Mouse (Mus musculus) neutrophil, adult 5-6 weeks (primary cell): ENCODE results near the gene Ppp1r3c. TPM values are rescaled to one million over a fixed set of nuclear protein-coding genes. Genes with fewer than 3 reads are reported as not detected.

Source experiments
- ATAC-seq: fragments of 151-379, 151-347 bp; 2 replicates; pipeline ENCODE4 v1.8.0; 2017; ENCODE audit warnings: mild to moderate bottlenecking, moderate TSS enrichment; ENCODE audit not compliant: insufficient number of reproducible peaks, poor library complexity, low FRiP score, severe bottlenecking; ENCODE audit errors: extremely low read depth
- total RNA-seq: library from RNA; stranded (forward); fragments of 200-1000 nt; gene quantifications from 2 replicates; pipeline ENCODE4 v1.2.3, GENCODE M21; 2017

The Ppp1r3c gene
- total RNA-seq, 1 experiment from 2014 or later: not detected

DNA sequence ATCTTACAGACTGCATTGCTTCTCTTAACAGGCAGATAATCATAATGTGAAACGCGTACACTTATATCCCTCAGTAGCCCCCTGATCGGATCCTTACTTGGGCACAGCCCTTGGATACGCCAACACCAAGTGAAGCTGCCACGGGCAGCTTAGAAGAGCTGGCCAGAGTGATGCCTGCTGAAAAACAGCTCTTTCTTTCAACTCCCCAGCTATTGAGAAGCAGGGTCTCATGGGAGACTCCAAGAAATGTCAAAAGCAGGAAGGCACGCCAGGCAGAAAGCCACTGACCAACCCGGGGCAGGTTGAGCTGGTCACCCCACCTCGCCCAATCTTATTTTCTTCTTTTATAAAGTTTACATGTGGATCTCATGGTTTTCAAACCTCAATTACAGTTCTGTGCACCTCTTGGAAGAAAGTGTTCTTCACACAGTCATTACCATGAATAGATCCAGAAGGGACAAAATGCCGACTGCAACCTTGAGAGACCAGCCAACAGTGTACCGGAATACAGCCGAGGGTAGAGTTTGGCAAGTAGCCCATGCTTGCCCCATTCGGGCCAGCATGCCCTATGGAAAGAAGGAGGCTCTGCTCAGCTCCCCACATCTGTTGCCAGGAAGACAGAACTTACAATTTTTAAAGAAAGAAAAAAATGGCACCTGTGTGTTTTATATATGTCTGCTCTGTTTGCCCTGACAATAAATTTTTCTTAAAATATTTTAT, 7.6 kb downstream of the Ppp1r3c start:
- ATAC-seq: no peak

DNA sequence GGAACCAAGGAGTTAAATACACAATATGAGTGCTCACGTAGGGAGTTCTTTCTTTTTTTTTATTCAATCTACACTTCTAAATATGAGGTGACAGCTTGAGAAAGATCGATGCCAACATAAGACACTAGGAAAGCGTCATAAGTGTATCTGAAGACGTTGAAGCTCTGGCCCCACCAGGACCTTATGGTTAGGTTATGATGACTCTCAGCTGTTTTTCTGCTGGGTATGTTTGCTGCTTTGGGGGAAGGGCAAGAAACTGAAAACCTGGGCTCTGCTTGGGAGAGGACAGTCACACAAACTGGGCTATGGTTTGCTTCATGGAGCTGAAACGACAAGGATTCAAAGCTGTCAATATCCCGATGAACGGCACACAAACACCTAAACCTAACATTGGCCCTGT, 11.5 kb downstream of the Ppp1r3c start:
- no peak for ATAC-seq

DNA sequence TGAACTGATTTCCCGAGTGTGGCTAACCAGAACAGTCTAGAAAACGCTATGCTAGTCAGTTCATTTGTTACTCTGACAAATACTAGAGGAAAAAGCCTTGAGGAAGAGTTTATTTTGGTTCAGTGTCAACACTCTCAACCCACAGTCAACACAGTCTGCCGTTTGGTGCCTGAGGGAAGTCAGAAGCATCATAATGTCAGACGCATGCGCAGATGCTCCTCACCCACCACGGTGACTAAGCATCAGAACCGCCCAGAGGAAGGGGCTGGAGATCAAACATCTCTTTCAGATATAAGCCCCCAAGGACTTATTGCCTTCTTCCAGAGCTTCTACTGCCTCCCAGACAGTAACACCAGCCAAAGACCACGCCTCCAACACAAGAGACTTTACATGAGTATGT, 15.3 kb downstream of the Ppp1r3c start:
- no peak for ATAC-seq

DNA sequence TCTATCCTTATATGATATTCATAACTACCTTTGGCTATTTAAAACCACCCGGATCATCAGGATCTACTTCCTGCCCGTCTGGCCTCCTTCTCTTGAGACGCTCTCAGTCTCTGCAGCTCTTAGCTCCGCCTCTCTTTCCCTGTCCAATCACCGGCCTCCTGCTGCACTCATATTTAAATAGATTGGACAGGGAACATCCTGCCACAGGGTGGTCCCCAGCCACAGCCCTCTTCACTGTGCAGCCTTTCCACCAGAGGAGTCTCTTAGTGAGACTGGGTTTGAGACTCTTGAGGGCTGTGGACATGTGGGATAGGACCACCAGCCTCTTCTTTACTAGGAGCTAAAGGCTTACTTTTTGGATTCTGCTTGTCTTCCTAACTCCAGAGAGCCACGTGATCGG, 20.2 kb downstream of the Ppp1r3c start:
- no peak for ATAC-seq

DNA sequence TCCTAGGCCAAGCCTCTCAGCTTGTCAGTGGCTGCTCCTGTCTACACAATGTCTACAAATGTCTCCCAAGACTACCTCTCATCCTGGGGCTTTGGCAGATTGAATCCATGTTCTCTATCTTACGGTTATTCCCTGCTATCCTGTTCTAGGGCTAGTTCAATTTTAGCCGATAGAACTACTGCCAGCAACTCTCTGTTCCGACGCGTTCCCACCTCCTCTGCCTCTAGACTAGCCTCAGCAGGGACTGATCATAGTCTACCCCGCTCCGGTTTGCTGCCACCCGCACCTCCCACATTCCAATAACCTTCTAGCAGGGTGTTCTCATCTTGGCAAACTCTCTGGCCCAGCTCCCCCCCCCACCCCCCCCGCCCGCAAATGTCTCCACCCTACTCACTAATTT, 20.9 kb downstream of the Ppp1r3c start:
- ATAC-seq: no peak

DNA sequence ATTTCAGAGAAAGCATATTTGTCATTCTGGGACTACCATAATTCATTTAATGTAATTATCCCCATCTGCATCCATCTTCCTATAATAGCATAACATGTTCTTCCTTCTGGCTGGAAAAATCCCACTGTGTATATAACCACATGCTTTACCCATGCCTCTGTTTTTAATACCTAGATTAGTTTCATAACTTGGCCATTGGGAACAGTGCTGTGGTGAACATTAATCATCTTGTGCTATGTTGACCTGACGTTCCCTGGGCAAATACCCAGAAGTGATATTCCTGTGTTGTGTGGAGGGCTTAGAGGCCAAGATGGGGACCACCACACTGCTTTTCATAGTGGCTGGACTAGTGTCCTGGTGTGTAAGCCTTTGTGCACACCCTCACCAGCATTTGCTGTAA, 22.0 kb downstream of the Ppp1r3c start:
- no peak for ATAC-seq

DNA sequence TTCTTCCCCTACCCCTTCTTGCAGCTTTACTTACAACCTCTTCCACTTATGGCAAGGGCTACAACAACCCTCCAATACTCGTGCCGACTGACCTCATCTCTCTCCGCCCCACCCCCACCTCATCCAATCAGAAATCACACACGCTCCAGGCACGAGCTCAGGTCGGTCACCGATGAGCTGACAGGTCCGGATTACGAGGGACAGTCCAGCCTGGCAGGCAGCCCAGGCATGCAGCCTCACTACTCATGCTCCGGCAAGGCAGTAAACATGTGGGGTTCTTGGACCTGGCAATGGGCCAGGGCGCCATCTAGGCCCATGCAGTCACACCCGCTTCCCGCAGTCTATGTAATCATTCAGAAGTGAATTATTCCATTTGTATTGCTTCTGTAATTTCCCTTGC, 23.4 kb downstream of the Ppp1r3c start:
- no peak for ATAC-seq

DNA sequence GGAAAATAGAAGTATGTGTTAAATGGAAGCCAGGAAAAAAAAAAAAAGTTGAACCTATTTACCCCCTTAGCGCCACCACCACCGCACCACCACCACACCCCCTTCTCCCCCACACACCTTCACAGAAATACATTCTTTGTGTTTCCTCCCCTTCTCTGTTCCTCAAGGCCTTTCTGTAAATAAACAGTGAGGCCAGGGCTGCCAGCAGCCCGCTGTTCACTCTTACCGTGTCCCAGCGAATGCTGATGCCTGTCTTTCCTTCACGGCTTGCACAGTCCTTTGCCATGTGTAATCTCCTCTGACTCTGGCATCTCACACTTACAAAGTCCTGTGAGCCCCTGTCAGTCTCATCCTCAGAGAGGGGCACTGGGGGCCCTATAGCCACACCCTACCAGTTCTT, 30.3 kb downstream of the Ppp1r3c start:
- no peak for ATAC-seq

DNA sequence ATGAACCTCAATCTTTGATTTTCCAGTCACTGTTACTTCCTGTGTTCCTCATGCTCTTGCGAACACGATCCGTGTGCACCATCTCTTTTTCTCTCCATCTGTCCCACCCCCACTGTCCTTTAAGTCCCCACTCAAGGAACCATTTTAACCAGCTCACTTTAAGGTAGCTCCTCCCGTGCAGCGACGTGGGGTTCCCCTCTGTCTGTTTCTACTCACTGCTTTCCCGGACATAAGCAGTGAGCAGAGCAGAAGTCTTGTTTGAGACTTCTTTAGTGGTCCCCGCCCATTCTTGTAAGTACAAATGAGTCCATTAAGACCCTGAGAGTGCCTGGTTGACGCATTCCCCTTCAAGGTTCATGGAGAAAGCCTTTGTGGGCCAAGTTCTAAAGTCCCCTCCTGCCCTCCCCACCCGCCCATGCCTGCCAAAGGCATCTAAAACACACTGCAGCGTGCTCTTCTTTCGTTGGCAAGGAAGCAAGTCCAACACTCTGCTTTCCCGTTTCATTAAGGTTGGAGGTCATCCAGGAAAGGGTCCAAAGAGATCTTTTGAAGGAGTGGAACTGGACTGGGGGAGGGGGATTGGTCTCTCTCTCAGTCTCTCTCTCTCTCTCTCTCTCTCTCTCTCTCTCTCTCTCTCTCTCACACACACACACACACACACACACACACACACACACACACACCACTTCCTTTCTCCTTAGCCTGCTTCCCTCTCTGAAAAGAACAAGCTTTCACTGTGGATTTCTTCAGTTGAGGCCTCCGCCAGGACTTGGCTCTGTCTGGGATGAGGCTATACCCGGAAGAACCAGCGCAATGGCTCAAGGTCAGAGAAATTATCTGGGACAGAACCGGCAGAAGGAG, 30.9 kb downstream of the Ppp1r3c start:
- ATAC-seq: no peak

DNA sequence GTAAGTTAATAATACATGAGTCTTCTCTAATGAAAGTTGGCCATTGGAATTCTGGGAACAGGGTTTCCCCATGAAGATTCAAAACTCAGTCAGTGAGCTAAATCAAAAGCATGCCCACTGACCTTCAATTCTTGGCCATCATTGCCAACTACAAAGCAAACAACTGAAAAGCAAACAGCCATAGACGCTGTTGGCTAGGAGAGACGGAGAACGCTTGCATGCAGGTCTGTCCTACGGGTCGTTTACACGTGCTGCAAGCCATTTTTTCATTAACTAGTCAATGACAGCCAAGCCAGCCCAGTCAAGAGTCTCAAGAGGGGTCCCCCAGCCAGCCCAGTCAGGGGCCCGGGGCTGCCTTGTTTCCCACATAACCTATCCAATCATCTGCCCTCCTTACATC, 31.7 kb downstream of the Ppp1r3c start:
- ATAC-seq: no peak

DNA sequence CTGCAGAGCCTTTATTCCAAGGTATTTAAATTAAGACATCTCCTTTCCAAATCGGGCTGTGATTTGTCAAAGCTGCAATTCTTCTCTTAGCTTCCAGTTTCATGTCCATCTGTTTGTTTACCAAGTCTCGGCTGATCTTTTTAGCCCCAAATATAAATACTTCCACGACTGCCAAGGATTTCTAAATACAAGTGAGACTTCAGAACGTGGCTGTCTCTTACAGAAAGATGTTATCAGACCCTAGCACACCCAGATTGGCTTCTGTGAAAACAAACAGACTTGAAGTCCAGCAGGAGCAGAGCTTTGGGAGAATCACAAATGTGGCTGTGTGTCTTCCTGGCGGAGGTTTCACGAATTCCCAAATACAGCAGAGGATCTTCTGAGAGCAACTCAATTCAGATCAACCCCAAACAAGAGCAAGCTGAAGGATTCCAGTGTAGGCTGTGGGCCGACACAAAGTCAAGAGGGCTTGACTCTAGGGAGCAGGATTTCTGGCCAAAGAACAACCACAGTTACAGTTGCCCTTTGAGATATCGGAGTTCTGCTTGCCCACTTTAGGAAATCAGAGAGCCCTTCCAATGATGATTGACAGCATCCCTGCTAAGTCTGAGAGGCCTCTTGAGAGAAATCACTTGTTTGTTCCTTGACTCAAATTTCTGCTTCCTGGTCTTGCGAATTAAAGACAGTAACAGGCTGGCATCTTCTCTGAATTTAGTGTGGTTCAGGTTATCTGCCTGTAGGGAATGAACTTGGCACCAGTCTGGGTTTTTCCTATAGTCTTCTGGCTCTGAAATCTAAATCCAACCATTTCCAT, 34.4 kb downstream of the Ppp1r3c start:
- no peak for ATAC-seq

DNA sequence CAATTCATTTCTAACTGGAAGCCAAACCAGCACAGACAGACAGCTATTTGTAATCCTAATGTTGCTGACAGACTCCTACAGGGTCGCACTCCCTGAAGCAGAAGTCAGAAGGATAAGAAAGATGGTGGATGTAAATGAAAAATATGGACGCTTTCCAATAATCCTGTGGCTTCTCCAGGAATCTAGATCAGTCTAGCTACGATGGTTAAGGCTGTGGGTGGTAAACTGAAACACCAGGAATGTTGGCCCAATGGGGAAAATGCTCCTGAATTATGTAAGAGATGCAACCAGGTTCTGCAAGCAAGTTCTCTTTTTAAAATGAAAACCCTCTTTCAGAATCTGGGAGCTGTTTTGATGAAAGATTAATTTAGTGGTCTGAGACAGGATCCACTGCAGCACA, 35.1 kb downstream of the Ppp1r3c start:
- ATAC-seq: no peak

DNA sequence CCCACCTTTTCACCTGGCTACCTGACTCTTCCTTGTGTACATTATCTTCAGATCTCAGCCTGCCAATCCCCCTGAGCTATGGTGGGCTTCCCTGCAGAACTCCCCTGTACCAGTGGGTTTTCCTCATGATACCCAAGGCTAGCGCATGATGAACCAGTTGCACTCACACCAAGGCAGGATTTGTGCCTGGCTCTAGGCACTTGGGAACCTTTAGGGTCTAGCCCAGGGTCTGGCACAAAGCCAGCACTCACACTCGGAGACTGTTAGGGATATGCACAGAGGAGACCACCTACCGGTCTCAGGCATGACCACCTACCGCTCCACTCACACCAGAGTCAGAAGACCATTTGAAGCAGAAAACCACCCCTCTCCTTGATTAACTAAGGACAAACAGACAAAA, 35.5 kb downstream of the Ppp1r3c start:
- ATAC-seq: no peak

DNA sequence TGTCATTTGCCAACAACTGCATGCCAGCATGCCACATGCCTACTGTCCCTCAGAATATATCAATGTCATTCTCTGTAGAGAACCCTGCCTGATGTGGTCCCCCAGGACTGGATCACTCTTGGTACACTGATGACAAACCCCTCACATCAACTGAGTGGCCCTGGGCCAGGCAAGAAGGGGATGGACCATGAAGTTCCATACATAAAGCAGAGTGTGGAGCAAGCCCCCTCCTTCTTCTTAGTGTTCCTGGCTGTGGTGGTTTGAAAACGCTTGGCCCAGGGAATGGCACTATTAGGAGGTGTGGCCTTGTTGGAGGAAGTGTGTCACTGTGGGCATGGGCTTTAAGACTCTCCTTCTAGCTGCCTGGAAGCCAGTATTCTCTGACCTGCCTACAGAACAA, 37.3 kb downstream of the Ppp1r3c start:
- ATAC-seq: no peak

DNA sequence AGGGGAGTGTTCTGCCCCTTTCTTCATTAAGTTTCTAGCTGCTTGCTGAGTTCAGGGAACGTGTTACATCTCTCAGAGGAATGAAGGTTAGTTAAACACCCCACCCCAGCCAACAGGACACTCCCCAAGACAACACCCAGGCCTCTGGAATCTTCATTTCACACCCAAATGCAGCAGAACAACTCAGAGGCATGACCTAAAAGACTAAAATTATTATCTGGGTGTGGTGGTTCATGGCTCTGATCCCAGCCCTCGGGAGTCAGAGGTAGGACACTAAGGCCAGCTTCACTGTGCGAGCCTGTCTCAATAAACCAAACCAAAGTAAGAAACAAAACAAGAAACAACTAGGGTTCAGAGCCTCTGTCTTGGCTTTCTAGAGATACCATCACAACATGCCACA, 38.3 kb downstream of the Ppp1r3c start:
- no peak for ATAC-seq

DNA sequence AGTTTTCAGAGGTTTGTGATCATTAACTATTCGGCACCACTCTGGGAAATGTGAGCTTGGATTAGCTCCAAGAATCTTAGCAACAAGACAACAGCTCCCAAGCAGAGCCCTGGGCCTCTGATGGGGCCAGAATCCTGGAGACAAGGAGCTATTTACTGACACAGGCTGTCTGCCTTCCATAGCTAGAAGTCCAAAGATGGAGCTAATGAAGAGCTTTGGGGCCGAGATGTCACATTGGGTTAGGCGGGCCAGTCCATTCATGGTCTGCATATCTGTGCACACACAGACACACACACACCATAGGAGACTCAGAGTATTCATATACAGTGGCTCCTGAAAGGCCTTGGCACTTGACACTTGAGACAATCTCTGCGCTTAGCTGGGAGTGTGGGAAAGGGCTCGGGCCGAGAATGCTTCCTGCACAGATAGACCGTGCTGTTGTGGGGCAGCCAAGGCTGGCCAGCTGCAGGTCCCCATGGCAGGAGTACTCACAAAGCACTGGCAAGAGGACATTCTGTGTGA, 39.8 kb downstream of the Ppp1r3c start:
- no peak for ATAC-seq

DNA sequence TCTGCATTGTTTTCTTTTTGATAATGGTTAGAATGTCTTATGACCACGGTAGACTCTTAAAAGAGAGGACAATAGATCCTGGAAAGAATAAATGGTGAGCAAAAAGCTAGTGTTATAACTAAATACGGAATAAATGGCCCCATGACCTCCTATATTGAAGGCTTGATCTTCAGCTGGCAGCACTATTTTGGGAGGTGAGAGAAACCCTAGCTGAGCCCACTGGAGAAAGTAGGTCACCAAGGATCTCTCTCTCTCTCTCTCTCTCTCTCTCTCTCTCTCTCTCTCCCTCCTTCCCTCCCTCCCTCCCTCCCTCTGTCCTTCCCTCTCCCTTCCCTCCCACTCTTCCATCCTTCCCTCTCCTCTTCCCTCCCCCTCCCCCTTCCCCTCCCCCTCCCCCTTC, 42.9 kb downstream of the Ppp1r3c start:
- ATAC-seq: no peak

DNA sequence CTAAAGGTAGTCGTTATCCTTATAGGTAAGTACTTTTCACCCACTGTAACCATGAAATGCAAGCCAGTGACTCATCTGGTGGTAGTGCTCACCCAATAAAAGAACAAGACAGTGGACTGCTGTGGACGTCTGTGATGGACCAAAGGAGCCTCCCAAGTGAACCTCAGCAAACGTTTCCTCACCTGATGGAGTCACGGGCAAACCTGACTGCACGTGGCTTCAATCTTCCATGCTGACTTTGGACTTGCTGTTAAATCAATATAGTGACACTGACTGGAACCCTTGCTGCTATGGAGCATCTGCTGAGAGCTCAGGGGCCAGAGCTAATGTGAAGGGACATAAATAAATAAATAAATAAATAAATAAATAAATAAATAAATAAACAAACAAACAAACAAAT, 44.5 kb downstream of the Ppp1r3c start:
- no peak for ATAC-seq

DNA sequence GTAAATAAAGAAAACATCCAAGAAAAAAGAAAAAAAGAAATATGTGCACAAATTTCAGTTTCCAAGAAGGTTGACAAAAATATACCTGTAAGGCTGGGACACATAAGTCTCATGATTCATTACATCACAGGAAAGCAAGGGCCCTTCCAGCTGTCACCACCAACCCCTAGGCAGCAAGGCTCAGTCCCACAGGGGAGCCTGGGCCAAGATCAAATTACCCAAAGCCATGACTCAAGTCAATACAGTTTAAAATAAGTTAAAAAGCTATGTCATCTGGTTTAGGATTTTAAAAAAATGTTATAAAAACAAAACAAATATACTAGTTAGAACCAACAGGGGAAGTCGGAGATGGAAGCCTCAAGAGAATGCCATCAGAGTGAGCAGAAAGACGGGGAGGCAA, 45.2 kb downstream of the Ppp1r3c start:
- no peak for ATAC-seq

DNA sequence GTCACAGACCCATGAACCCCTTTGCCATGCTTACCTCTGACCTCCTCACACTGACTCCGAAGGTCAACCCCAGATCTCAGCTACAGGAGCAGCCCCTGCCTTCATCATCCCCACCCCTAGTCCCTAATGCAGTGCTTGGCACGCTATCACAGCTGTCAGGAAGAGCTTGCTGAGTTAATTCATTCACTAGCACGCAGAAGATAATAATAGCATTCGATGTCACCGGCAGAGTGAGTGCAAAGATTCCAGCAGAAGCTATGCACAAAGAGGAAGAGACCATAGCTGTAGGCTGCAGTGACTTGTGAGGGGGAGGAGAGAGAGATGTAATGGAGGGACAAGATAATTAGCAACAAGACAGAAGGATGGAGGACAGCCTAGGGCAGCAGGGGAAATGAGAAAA, 47.2 kb downstream of the Ppp1r3c start:
- ATAC-seq: no peak
